Mouse (Mus musculus) midbrain, embryonic 16.5 days (tissue): ENCODE data around the gene Prrt1. TPM values are rescaled to one million over a fixed set of nuclear protein-coding genes. Genes with fewer than 3 reads are reported as not detected.
A peak's percentile ranks its signal among the peaks of the same experiment; 100 is the strongest.

Experiments used
- ATAC-seq: fragments of 200-750 bp; cut with Nextera tagmentation; 2 replicates; pipeline ENCODE4 v1.8.0; 2017; ENCODE audit warnings: moderate TSS enrichment
- H3K27ac ChIP-seq: fragments of 300-500 bp; sonication (generic); 2 replicates; pipeline ENCODE4 v1.5.1; 2014; ENCODE audit warnings: mild to moderate bottlenecking, low read length, mixed read lengths
- H3K27me3 ChIP-seq: fragments of 300-500 bp; sonication (generic); 2 replicates; pipeline ENCODE4 v1.6.1; 2014; ENCODE audit warnings: low read depth, low read length, mixed read lengths; ENCODE audit not compliant: control insufficient read depth, insufficient read depth
- H3K36me3 ChIP-seq: fragments of 300-500 bp; sonication (generic); 2 replicates; pipeline ENCODE4 v1.6.1; 2014; ENCODE audit warnings: mild to moderate bottlenecking, low read length, moderate library complexity, mixed read lengths; ENCODE audit not compliant: control insufficient read depth, insufficient read depth
- H3K4me1 ChIP-seq: fragments of 300-500 bp; sonication (generic); 2 replicates; pipeline ENCODE4 v1.6.1; 2014; ENCODE audit warnings: mild to moderate bottlenecking, low read length, mixed read lengths; ENCODE audit not compliant: control insufficient read depth, insufficient read depth
- H3K4me2 ChIP-seq: fragments of 300-500 bp; sonication (generic); 2 replicates; pipeline ENCODE4 v1.6.1; 2014; ENCODE audit warnings: mild to moderate bottlenecking, low read length, mixed read lengths
- H3K4me3 ChIP-seq: fragments of 300-500 bp; sonication (generic); 2 replicates; pipeline ENCODE4 v1.5.1; 2014; ENCODE audit warnings: low read depth, mild to moderate bottlenecking, low read length, moderate library complexity, mixed read lengths
- H3K9ac ChIP-seq: fragments of 300-500 bp; sonication (generic); 2 replicates; pipeline ENCODE4 v1.6.1; 2014; ENCODE audit warnings: low read depth, low read length, mixed read lengths
- H3K9me3 ChIP-seq: fragments of 300-500 bp; sonication (generic); replicated peaks from 2 replicates; pipeline ENCODE4 v1.6.1; 2014; ENCODE audit warnings: mild to moderate bottlenecking, low read length, mixed read lengths; ENCODE audit not compliant: control insufficient read depth, poor library complexity, severe bottlenecking
- WGBS: fragments of 180-500 bp; shearing (Covaris S2); extraction: QIAGEN DNeasy Blood & Tissue Kit; methylation state at CpG from one replicate; pipeline ENCODE4 v1.1.7; 2014; 5-methylcytosine and 5-hydroxymethylcytosine counted together
- polyA plus RNA-seq: library from polyadenylated mRNA; unstranded; fragments of >200 nt; fragmentation: Nextera tagmentation; extraction: Ambion mirVana; gene quantifications from 2 replicates; pipeline ENCODE4 v1.2.1, GENCODE M21; 2015

The Prrt1 gene
- polyA plus RNA-seq, 1 experiment from 2014 or later = 11.5 TPM

DNA sequence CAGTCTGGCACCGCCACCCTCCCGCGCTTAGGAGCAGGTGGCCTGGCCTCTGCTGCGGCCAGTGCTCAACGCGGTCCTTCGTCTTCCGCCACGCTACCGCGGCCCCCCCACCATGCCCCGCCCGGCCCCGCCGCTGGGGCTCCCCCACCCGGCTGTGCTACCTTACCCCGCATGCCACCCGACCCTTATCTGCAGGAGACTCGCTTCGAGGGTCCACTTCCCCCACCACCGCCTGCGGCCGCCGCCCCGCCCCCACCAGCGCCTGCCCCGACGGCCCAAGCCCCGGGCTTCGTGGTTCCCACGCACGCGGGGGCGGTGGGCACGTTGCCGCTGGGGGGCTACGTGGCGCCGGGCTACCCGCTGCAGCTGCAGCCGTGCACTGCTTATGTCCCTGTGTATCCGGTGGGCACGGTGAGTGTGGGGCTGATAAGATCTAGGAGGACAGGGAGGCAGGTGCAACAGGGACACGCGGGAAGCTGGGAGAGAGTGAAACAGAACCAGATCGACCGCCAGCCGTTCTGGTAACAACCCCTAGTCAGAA lies 1.5 kb downstream of the Prrt1 start:
- H3K4me1 ChIP-seq = peaks cover 44% of the 10 kb centered on the region

DNA sequence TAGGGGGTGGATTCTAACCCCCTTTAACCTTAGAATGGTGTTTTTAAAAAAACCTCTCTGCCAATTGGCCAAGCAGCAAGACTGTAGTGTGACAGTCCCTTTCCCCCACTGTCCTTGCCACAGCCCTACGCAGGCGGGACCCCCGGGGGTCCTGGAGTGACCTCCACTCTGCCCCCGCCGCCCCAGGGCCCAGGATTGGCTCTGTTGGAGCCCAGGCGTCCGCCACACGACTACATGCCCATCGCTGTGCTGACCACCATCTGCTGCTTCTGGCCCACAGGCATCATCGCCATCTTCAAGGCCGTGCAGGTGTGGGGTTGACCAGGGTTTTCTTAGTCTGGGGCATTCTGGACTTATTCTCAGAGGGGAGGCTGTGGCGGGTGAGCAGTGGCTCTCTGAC lies 2.3 kb downstream of the Prrt1 start:
- no peaks in the 10 kb centered on the region for H3K9me3 ChIP-seq
- peaks cover 4% of the 10 kb centered on the region; the same call in 1 of the 2 replicates for H3K27me3 ChIP-seq
- peak overlapping the region; percentile 78 for H3K9ac ChIP-seq
- H3K27ac ChIP-seq = no peak overlapping the region
- no peaks in the 10 kb centered on the region for H3K36me3 ChIP-seq
- WGBS = 8% methylated on average over 12 of the region's 12 CpGs
- H3K4me2 ChIP-seq = peak overlapping the region; percentile 92
- H3K4me3 ChIP-seq = peak overlapping the region; percentile 73
- ATAC-seq = no peak
- peaks cover 37% of the 10 kb centered on the region for H3K4me1 ChIP-seq

More for the DNA sequence above, 1.5 kb downstream of the Prrt1 start:
- H3K4me3 ChIP-seq = peak overlapping the region; percentile 73
- peak overlapping the region; percentile 92 for H3K4me2 ChIP-seq
- no peak for ATAC-seq
- no peaks in the 10 kb centered on the region for H3K36me3 ChIP-seq
- peaks cover 4% of the 10 kb centered on the region; the same call in 1 of the 2 replicates for H3K27me3 ChIP-seq
- peak overlapping the region; percentile 78 for H3K9ac ChIP-seq
- 1% methylated on average over 47 of the region's 48 CpGs for whole genome bisulfite sequencing
- H3K9me3 ChIP-seq = no peaks in the 10 kb centered on the region
- H3K27ac ChIP-seq = no peak overlapping the region

DNA sequence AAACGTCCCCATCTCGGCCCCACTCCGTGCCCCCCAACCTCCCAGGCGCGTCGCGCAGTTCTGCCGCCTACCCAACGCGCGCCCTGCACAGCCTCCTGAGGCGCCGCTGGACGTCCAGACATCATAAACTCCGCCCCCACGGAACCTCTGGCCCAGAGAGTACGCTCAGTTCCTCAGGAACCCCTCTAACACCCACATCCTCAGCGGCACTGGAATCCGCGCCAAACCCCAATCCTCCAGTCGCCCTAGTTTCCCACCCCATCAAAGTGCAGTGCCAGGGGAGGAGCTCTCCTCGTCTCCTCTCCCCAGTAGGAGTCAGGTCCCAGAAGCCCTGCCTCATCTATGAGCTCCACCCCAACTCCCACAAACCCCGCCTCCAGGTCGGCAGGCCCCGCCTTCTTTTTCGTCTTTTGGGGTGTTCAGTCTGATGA lies 2.9 kb downstream of the Prrt1 start:
- Histone ChIP-seq H3K9me3 (no peaks in the 10 kb centered on the region), H3K9ac (peak overlapping the region; percentile 78), H3K27ac (no peak overlapping the region), H3K4me1 (peaks cover 37% of the 10 kb centered on the region), H3K4me3 (peak overlapping the region; percentile 73), H3K4me2 (peak overlapping the region; percentile 92), H3K36me3 (no peaks in the 10 kb centered on the region), H3K27me3 (peaks cover 4% of the 10 kb centered on the region; the same call in 1 of the 2 replicates)
- ATAC-seq = no peak
- WGBS = 2% methylated on average over 26 of the region's 26 CpGs

DNA sequence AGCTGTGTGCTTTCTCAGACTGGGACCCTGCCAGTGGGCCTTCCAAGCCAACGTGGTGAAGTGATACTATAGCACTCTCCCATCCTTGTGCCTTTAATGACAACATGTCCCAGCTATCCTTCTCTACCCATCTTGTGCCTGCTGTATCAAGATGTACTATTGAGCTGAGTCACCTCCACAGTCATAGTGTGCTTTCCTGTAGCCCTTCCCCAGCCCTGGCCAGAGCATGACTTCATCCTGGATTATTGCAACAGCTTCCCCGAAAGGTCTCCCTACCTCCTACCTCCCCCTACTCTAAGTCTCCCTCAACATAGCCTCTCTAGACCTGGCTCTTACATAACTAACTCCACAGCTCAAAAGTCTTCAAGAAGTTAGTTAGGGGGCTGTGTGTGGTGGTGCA lies 6.3 kb downstream of the Prrt1 start:
- H3K36me3 ChIP-seq = no peaks in the 10 kb centered on the region
- no peak overlapping the region for H3K27ac ChIP-seq
- peaks cover 6% of the 10 kb centered on the region; the same call in 1 of the 2 replicates for H3K27me3 ChIP-seq
- H3K4me2 ChIP-seq = no peak overlapping the region
- peaks cover 13% of the 10 kb centered on the region for H3K4me1 ChIP-seq
- no peaks in the 10 kb centered on the region for H3K9me3 ChIP-seq
- no peak overlapping the region for H3K4me3 ChIP-seq
- no peak overlapping the region for H3K9ac ChIP-seq
- ATAC-seq = no peak
- 82% methylated on average over 2 of the region's 2 CpGs for WGBS

DNA sequence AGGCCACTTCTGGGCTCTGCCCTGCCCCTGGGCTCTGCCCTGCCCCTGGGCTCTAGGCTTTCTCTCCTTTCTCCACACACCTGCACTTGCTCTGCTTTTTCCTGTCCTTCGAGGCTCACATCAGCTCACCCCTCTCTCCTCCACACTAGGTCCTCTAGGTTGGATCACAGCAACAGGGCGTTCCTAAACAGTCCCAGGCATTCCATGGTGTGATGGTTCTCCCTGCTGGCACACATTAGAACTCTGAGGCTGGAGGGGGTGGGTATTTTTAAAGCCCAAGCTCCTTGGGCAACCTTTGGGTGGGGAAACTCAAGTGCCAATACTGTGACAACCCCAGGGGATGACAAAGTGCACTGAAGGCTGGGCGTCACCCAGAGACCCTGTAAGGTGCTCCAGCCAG lies 8.1 kb downstream of the Prrt1 start:
- ATAC-seq = no peak
- no peaks in the 10 kb centered on the region for H3K4me1 ChIP-seq
- H3K4me3 ChIP-seq = no peak overlapping the region
- peaks cover 4% of the 10 kb centered on the region; the same call in 1 of the 2 replicates for H3K27me3 ChIP-seq
- 75% methylated on average over 3 of the region's 3 CpGs for WGBS
- H3K9me3 ChIP-seq = no peaks in the 10 kb centered on the region
- H3K4me2 ChIP-seq = no peak overlapping the region
- H3K9ac ChIP-seq = no peak overlapping the region
- no peaks in the 10 kb centered on the region for H3K36me3 ChIP-seq
- no peak overlapping the region for H3K27ac ChIP-seq

DNA sequence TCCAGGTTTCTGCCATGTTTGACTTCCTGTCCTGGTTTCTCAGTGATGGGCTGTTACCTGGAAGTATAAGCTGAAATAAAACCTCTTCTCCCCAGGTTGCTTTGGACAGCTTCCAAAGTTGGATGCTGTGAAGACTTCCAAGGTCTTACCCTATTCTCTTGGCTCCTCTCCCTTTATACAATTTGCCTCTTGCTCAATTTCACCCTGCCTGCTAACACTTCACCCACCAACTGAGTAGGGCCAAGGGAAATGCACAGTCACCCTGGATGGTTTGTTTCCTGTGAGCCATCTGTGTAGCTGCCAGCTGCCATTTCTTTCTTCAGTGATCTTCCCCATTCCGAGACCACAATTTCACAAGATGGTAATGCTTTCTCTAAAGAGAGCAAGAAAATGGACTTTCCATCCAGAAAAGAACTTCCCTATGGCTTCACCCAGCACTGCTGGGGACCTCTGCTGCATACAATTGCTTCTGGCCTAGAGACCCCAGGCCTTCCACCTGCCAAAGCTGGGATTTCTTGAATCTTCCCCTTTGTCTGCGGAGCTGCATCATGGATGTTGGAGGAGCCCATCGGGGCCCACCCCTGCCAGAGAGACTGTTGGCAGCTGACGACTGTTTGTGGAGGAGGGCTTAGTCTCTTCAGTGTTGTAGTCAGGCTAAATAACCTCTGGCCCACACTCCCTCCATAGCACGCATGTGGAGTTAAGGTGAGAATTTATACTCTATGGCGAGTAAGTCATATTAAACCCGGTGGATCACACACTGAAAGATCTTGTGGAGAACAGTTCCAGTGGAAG lies 10.3 kb downstream of the Prrt1 start:
- peaks cover 4% of the 10 kb centered on the region; the same call in 1 of the 2 replicates for H3K27me3 ChIP-seq
- H3K36me3 ChIP-seq = no peaks in the 10 kb centered on the region
- H3K4me3 ChIP-seq = no peak overlapping the region
- H3K9ac ChIP-seq = 0 out of 2 replicates have a peak overlapping the region, but pooled peaks have one; percentile 8
- ATAC-seq = no peak
- no peak overlapping the region for H3K27ac ChIP-seq
- H3K4me2 ChIP-seq = no peak overlapping the region
- WGBS = 85% methylated on average over 7 of the region's 7 CpGs
- no peaks in the 10 kb centered on the region for H3K9me3 ChIP-seq
- peaks cover 3% of the 10 kb centered on the region; the same call in 1 of the 2 replicates for H3K4me1 ChIP-seq

DNA sequence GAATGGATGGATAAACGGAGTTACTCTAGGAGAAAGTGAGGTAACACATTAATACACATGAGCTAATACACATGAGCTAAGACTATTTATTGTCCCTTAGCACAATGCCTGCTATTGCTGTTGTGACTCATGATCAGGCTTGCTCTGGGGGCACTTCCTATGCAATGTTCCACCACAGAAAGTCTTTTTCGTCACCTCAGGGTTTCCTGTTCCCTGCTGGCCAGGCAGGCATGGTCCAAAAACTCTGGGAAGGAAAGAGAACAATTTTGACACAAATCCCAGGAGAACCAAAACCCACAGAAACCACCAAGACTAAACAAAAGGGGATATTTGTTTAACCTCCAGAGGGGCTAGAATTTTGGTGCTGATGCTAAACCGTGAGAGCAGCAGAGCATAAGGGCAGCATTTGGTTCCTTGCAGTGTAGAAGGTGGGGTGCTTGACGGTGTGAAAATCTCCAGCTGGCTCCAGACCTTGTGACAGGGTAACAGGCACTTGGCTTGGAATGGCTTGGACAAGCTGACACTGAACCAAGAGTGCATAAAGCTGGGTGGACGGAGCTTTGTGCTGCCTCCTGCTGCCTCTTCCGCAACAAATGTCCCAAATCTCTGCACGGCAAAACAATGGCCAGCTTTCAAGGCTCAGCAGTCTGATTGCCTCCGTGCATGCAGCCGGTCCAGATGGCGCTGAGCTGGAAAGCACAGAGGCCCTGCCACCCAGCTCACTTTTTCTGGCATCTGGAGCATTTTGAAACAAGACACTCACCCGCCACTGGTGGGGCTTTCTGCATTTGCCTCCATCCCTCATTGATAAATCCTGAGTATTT lies 11.7 kb downstream of the Prrt1 start:
- H3K4me2 ChIP-seq = no peak overlapping the region
- no peaks in the 10 kb centered on the region for H3K36me3 ChIP-seq
- peaks cover 11% of the 10 kb centered on the region for H3K4me1 ChIP-seq
- ATAC-seq = no peak
- WGBS = 10% methylated on average over 11 of the region's 11 CpGs
- H3K9me3 ChIP-seq = no peaks in the 10 kb centered on the region
- H3K4me3 ChIP-seq = no peak overlapping the region
- H3K27ac ChIP-seq = peak overlapping the region; percentile 69
- H3K27me3 ChIP-seq = peaks cover 2% of the 10 kb centered on the region; the same call in 1 of the 2 replicates
- 0 out of 2 replicates have a peak overlapping the region, but pooled peaks have one; percentile 28 for H3K9ac ChIP-seq

DNA sequence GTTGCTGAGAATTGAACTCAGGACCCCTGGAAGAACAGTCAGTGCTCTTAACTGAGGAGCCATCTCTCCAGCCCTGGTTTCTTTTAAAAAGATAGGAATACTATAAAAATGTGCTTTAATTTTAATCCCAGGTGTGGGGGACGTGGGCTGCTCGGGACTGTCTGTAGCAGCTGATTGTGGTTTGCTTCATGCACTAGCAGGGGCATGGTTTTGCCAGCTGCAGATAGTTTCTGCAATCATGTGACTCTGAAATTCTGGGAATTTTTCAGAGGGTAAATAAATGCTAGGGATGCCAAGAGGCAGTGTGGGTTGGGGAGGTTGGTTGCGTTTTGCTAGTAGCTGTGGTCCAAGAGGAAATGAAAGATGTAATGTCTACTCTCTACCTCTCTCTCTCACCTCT lies 12.6 kb downstream of the Prrt1 start:
- Histone ChIP-seq H3K4me1 (peaks cover 19% of the 10 kb centered on the region), H3K36me3 (no peaks in the 10 kb centered on the region), H3K27ac (no peak overlapping the region), H3K4me2 (no peak overlapping the region), H3K27me3 (peaks cover 2% of the 10 kb centered on the region; the same call in 1 of the 2 replicates), H3K9ac (no peak overlapping the region), H3K9me3 (no peaks in the 10 kb centered on the region), H3K4me3 (no peak overlapping the region)
- ATAC-seq = no peak
- WGBS = 92% methylated on average over 3 of the region's 3 CpGs
